Mouse (Mus musculus): ENCODE data around the gene Slc16a10.
A peak's percentile ranks its signal among the peaks of the same experiment; 100 is the strongest.
"Not testable (repeated sequence)": the region's sequence is repeated elsewhere in the genome, so short reads cannot be mapped to it uniquely, and the experiment has no call there.

Slc16a10 gene

DNA sequence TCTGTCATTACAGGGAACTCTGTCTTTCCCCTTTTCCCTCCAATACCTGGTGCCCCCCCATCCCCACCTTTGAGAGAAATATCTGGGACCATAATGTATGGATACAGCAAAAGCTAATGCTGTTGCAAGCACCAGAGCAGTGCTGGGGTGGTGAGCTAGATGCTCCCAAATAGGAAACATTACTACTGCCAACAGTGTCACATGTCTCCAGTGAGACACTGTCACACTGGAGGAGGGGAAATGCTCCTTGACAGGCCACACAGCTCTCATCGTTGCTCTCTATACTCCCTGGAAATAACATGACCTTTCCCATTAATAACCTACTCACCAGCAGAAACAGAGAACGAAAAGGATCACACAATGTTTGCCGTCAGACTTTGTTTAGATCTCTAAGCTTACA is 122.6 kb downstream of the Slc16a10 start:
- DNase-seq = no peak

DNA sequence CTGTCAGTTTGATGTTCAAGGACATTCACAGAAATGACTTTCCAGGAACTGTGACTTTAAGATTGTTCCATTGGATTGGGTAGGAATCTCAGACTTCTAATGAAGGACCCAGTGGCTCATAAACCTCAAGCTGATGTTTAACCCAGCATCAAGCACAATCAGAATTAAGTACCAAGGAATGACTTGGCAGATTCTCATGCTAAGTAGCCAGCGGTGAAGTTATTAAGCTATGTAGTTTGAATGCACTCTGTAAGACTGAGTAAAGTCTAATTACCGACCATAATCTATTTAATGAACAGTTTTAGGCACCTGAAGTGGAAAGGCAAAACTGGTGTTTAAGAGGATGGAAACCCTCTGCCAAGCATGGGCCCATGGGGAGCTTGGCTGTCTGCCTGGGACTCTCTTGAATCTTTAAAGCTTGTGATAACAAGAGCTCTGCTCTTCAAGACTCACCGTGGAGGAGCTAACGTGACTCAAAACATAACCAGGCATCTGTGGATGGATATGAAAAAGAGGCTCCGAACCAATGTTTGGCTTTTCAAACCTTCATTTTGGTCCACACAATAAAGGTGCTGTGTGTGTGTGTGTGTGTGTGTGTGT is 123.7 kb downstream of the Slc16a10 start:
- peak in 1 of 2 experiments; percentile 33 for DNase-seq

DNA sequence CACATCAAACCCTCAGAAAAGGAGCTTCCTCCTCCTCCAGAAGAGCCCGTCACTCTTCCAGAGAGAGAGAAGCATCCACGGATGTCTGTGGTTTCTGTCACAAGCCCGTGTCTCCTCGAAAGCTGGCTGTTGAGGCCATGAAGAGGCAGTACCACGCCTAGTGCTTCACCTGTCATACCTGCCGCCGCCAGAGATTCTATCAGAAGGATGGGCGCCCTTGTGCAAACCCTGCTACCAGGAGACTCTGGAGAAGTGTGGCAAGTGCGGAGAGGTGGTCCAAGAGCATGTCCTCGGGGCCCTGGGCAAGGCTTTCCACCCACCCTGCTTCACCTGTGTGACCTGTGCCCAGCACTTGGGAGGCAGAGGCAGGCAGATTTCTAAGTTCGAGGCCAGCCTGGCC is 132.5 kb downstream of the Slc16a10 start:
- DNase-seq = no peak

DNA sequence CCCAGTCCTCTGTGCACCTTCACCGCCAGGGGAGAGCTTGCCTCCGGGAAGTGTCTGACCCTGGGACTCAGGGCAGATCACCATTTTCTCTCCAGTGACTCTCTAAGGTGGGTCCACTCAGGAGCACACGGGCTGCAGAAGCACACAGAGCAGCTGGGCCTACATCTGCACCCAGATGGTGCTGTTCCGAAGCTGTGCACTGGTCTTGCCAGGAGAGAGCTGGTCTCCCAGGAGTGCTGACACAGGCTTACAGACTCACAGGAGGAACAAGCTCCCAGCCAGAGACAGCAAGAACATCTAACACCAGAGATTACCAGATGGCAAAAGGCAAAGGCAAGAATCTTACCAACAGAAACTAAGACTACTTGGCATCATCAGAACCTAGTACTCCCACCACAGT is 133.2 kb downstream of the Slc16a10 start:
- DNase-seq = not testable (repeated sequence)

DNA sequence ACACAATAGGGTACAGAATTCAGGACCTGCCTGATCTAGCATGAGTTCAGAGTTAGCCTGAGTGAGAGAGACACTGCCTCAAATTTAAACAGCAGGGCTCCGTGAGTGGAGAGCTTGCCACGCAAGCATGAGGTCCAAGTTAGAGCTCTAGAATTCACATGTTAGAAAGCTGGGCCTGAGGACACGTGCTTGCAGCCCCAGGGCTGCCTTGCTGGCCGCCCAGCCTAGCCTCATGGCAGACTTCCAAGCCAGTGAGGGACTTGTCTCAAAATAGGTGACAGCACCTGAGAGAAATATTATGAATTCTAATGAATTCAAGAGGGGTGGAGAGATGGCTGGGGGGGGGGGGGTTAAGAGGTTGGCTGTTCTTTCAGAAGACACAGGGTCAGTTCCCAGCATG is 134.1 kb downstream of the Slc16a10 start:
- no peak for DNase-seq

DNA sequence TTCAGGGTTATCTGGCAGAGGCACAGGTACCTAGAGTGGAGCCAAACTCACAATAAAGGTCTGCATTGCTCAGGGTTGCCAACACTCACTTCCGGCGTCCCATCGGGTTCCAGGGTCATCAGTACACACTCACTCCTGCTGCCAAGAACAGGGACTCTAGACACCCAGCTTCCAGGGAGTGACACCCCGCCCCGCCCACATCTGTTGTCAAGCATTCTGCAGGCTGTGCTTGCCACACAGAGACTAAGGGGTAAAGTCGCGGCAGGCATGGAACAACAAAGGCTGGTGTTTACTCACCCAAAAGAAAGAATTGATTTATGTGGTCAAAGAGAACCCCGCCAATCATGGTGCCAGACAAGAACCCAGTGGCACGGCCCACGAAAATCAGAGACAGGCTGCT is 135.1 kb downstream of the Slc16a10 start:
- DNase-seq = no peak

DNA sequence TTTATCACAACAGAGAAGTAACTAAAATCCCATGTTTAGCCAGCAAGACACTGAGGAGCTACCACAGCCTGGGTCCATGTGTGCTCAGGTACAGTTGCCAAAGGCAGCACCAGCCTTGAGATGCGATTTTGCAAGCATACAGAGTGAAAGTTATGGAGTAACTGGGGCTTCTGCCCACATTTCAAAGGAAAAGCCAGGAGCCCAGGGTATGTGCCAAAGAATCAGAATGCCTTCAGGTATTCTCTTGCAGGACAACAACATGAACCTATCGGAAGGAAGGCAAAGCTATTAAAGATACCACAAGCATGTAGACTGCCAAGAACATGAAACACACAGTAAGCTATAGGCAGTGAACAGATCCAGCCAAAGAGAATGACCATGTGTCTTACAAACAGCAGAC is 141.3 kb downstream of the Slc16a10 start:
- DNase-seq = no peak

DNA sequence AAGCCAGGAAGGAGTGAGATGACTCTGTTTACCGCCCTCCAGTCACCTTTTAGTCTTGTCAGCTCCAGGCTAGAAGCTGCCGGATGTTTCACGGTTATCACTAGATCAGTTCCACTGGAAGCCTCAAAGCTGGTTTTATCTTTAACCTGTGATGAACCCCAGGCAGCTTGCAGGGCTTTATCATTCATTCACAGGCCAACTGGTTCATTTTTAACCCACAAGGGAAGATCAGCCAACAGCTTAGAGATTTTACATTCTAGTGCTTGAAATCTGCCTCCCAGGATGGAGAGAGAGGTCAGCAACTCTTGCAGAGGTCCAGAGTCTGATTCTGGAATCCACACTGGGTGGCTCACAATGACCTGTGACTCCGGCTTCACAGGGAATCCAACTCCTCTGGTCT is 150.9 kb downstream of the Slc16a10 start:
- DNase-seq = peak; percentile 14 to 32

DNA sequence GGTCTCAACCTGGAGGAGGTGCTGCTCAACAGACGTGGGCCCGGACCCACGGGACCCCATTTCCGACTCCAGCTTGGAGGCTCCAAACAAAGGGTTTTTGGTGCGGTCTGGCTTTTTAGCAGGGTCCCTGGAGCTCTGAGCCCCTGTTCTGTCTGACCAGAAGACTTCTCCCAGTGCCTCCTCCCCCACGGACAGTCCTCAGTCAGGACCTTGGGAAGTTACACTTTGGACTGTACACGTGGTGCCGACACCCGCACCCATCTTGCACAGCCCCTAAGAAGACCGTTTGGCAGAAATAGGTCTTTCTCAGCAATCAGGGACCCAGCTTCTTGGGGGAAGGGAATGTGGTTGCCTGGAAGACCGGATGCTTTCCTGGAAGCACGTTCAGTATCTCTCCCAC is 155.6 kb downstream of the Slc16a10 start, which contains the start of gene Mfsd4b5:
Gene Mfsd4b5 (minus strand): TSS at position 181 of the 400 bp plus-strand sequence.
- DNase-seq = peak; percentile 26 to 49

All from kidney, postnatal 4 days (tissue).